Mouse (Mus musculus): ENCODE measurements around the gene Dnajb8. TPM values are rescaled to one million over a fixed set of nuclear protein-coding genes. Genes with fewer than 3 reads are reported as not detected.

Dnajb8 gene
- total and polyA plus RNA-seq, 3 experiments: not detected

DNA sequence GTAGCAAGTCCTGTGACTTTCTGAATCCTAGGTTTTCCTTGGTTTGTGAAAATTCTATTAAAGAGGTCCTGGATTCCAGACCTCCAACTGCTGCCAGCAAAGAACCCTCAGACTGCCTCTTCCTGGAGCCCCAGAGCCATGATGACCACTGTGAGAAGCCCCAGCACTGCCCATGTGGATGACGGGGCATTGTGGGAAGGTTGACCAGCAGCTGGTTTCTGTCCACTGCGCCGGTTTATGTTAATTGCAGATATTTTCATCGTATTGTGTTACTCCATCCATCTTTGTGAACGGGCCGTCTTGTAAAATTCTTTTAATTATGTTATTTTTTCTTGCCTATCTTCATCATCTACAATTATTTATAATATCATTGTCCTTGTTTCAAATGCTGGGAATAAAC lies 52.6 kb downstream of the Dnajb8 start:
- DNase-seq (ENCODE audit: extremely low read depth): no peak

DNA sequence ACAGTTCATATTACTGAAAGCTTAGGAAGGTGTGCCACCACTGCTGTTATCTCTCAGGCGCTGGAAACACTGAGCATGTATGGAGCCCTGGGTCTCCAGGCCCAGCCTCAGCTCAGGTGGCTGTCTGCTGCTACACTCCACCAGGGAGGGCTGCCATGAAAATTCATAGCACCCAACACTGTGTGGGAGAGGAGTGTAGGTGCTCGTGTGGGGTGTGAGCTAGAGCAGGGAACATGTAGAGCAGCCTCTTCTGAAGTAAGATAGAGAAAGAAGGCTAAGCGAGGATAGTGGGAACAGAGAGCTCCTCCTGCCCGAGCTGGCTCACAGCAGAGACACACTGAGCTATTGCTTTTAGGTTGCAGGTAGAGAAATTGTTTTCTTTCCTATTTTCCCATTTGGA lies 54.2 kb downstream of the Dnajb8 start:
- TF ChIP-seq ZMIZ1 (IDR thresholded peaks at IDR 0.05; ENCODE audit: low read depth, low read length) (no peak), IRF4 (IDR thresholded peaks at IDR 0.05; ENCODE audit: low read depth, low read length) (no peak), ZC3H11A (IDR thresholded peaks at IDR 0.05; ENCODE audit: low read depth, low read length) (no peak), JUND (conservative IDR thresholded peaks at IDR 0.05; ENCODE audit: low read depth, low read length) (no peak), NRF1 (IDR thresholded peaks at IDR 0.05; ENCODE audit: low read depth, low read length) (no peak), TBP (conservative IDR thresholded peaks at IDR 0.05; ENCODE audit: low read depth, low read length) (no peak), CTCF (conservative IDR thresholded peaks at IDR 0.05 in 1 of 2, IDR thresholded peaks at IDR 0.05 in 1 of 2; ENCODE audit: low read depth in 2 of 2, low read length in 2 of 2) (no peak), MAZ (IDR thresholded peaks at IDR 0.05; ENCODE audit: low read depth, low read length) (no peak), NELFE (IDR thresholded peaks at IDR 0.05; ENCODE audit: low read depth, low read length) (no peak)
- Histone ChIP-seq H3K79me2 (replicated peaks; ENCODE audit: control insufficient read depth, extremely low read depth, insufficient read depth, poor library complexity, severe bottlenecking) (no peaks in the 10 kb centered on the region), H3K36me3 (replicated peaks in 1 of 2; ENCODE audit: control insufficient read depth in 1 of 2, insufficient read depth in 1 of 2, low read length in 1 of 2) (peaks cover 4 to 79% of the 10 kb centered on the region in 2 experiments), H3K4me3 (replicated peaks in 1 of 3; ENCODE audit: low read depth in 2 of 3, low read length in 2 of 3, poor library complexity in 1 of 3) (no peak overlapping the region), H3K9ac (ENCODE audit: insufficient read depth, low read depth) (no peak overlapping the region), H3K4me1 (ENCODE audit: control insufficient read depth in 1 of 2, insufficient read depth in 2 of 2) (no peaks in the 10 kb centered on the region), H3K27ac (ENCODE audit: insufficient read depth, low read depth) (no peak overlapping the region), H3K9me3 (replicated peaks; ENCODE audit: low read length) (no peaks in the 10 kb centered on the region), H3K4me2 (ENCODE audit: insufficient read depth, low read depth, poor library complexity, severe bottlenecking) (no peak overlapping the region), H3K27me3 (replicated peaks) (no peaks in the 10 kb centered on the region)
- no peak for DNase-seq (ENCODE audit: extremely low read depth)
- in situ Hi-C loops (cut with MboI; ENCODE audit: low pct_ligation_motif_present, low pct_unique_long_range_greater_than_20kb, low sequenced_read_pairs): no loop called here
- dilution Hi-C loops (cut with MboI; ENCODE audit: extremely low pct_ligation_motif_present, extremely low pct_unique_long_range_greater_than_20kb, low sequenced_read_pairs): no loop called here

More for the DNA sequence above, 52.6 kb downstream of the Dnajb8 start:
- in situ Hi-C loops (cut with MboI; ENCODE audit: low pct_ligation_motif_present, low pct_unique_long_range_greater_than_20kb, low sequenced_read_pairs): no loop called here
- peaks cover 4 to 79% of the 10 kb centered on the region in 2 experiments for H3K36me3 ChIP-seq (replicated peaks in 1 of 2; ENCODE audit: control insufficient read depth in 1 of 2, insufficient read depth in 1 of 2, low read length in 1 of 2)
- no peak overlapping the region for H3K4me3 ChIP-seq (replicated peaks in 1 of 3; ENCODE audit: low read depth in 2 of 3, low read length in 2 of 3, poor library complexity in 1 of 3)
- no peak overlapping the region for H3K9ac ChIP-seq (ENCODE audit: insufficient read depth, low read depth)
- no peak overlapping the region for H3K4me2 ChIP-seq (ENCODE audit: insufficient read depth, low read depth, poor library complexity, severe bottlenecking)
- dilution Hi-C loops (cut with MboI; ENCODE audit: extremely low pct_ligation_motif_present, extremely low pct_unique_long_range_greater_than_20kb, low sequenced_read_pairs): no loop called here
- H3K27ac ChIP-seq (ENCODE audit: insufficient read depth, low read depth): no peak overlapping the region
- H3K27me3 ChIP-seq (replicated peaks): no peaks in the 10 kb centered on the region
- no peaks in the 10 kb centered on the region for H3K9me3 ChIP-seq (replicated peaks; ENCODE audit: low read length)
- H3K4me1 ChIP-seq (ENCODE audit: control insufficient read depth in 1 of 2, insufficient read depth in 2 of 2): no peaks in the 10 kb centered on the region
- H3K79me2 ChIP-seq (replicated peaks; ENCODE audit: control insufficient read depth, extremely low read depth, insufficient read depth, poor library complexity, severe bottlenecking): no peaks in the 10 kb centered on the region
- TF ChIP-seq ELF1 (IDR thresholded peaks at IDR 0.05; ENCODE audit: low read depth, low read length): no peak
- TF ChIP-seq MAX (IDR thresholded peaks at IDR 0.05; ENCODE audit: low read length): no peak
- TF ChIP-seq PAX5 (IDR thresholded peaks at IDR 0.05; ENCODE audit: low read length): no peak
- TF ChIP-seq GABPA (IDR thresholded peaks at IDR 0.05; ENCODE audit: insufficient replicate concordance, low read depth, low read length): no peak
- no peak for TF ChIP-seq RCOR1 (conservative IDR thresholded peaks at IDR 0.05; ENCODE audit: low read depth, low read length)
- TF ChIP-seq ETS1 (conservative IDR thresholded peaks at IDR 0.05; ENCODE audit: low read depth, low read length): no peak
- no peak for TF ChIP-seq SIN3A (IDR thresholded peaks at IDR 0.05; ENCODE audit: low read length)
- TF ChIP-seq RAD21 (IDR thresholded peaks at IDR 0.05; ENCODE audit: low read depth, low read length): no peak
- no peak for TF ChIP-seq TBP (conservative IDR thresholded peaks at IDR 0.05; ENCODE audit: low read depth, low read length)
- TF ChIP-seq ZMIZ1 (IDR thresholded peaks at IDR 0.05; ENCODE audit: low read depth, low read length): no peak
- no peak for TF ChIP-seq MEF2A (IDR thresholded peaks at IDR 0.05; ENCODE audit: borderline replicate concordance, low read depth, low read length)
- TF ChIP-seq HCFC1 (IDR thresholded peaks at IDR 0.05; ENCODE audit: low read depth, low read length): no peak
- TF ChIP-seq NRF1 (IDR thresholded peaks at IDR 0.05; ENCODE audit: low read depth, low read length): no peak
- no peak for TF ChIP-seq TCF12 (IDR thresholded peaks at IDR 0.05; ENCODE audit: low read depth, low read length)
- TF ChIP-seq KAT2A (IDR thresholded peaks at IDR 0.05; ENCODE audit: insufficient replicate concordance, low read length): no peak
- TF ChIP-seq POLR2AphosphoS2 (IDR thresholded peaks at IDR 0.05; ENCODE audit: low read depth, low read length): no peak
- TF ChIP-seq CHD2 (IDR thresholded peaks at IDR 0.05; ENCODE audit: low read length): no peak

All from CH12.LX (cell line).